Mouse (Mus musculus) lung, postnatal 0 days (tissue): ENCODE measurements around the gene Folh1.

Experiments used
- CTCF ChIP-seq: IDR thresholded peaks from 2 replicates; pipeline ENCODE4 v1.5.1; 2016; ENCODE audit warnings: antibody characterized with exemption, mild to moderate bottlenecking
- EP300 ChIP-seq: IDR thresholded peaks from 2 replicates; pipeline ENCODE4 v1.6.1; 2016; ENCODE audit warnings: antibody characterized with exemption, mild to moderate bottlenecking, control low read depth

GRCm38 (mm10) chr7:86775617-86776325 lies at the start of gene Folh1:
- TF ChIP-seq EP300 (no peak), CTCF (no peak)
